Mouse (Mus musculus) cerebellum, postnatal 14 days (tissue): ENCODE results near the gene Scgb1b7.
"Not testable (repeated sequence)": the region's sequence is repeated elsewhere in the genome, so short reads cannot be mapped to it uniquely, and the experiment has no call there.

ENCODE experiments used
- DNase-seq, 2 experiments: peaks; one replicate each; pipeline ENCODE4 v3.0.0; 2021; ENCODE audit warnings: mixed read lengths in 2 of 2

The Scgb1b7 gene

DNA sequence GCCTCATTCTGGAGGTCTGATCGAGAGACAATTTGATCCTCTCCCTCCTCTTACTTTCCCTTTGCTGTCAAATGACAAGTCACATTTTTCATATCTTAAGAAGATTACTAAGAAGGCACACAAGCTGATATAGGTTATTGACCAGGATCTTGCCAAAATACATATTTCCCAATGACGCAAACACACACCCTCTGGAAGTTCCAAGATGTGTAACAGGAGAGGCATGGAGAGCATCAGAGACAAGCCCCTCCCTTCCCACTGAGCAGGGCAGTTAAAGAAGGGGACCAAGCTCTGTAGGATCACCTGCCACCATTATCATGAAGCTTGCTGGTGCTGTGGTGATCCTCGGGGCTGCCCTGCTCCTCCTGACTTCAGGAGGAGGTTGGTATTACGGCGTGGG, at the start of gene Scgb1b7:
TSS of gene Scgb1b7 (plus strand) at position 301 of the 400 bp plus-strand sequence.
- not testable (repeated sequence) for DNase-seq

DNA sequence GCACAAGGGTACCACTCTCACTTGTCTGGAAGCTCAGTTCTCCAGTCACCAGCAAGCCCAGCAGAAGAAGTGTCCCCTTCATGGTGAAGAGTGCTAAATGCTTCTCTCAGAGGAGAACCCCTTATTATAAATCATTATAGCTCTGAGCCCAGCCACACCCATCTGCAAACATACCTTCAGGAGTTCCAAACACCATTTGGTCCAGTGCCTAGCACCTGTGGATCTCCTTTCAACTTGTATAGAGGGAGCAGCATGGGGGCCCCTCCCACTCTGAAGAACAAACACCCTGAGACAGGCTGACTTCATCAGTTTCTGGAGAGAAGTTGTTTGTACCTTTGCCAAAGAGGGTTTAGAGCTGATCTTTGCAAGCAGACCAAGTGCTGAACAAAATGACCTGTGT, 6.8 kb upstream of the Scgb1b7 start, which contains the start of gene Scgb2b7:
TSS of gene Scgb2b7 (minus strand) at position 101 of the 400 bp plus-strand sequence.
- DNase-seq, result not testable (repeated sequence)
